Mouse (Mus musculus) kidney, adult 9 months (tissue): Measurements from ENCODE around the gene Ano9.

Experiments
- DNase-seq: peaks from one replicate; pipeline ENCODE4 v3.0.0; 2022

Ano9 gene

DNA sequence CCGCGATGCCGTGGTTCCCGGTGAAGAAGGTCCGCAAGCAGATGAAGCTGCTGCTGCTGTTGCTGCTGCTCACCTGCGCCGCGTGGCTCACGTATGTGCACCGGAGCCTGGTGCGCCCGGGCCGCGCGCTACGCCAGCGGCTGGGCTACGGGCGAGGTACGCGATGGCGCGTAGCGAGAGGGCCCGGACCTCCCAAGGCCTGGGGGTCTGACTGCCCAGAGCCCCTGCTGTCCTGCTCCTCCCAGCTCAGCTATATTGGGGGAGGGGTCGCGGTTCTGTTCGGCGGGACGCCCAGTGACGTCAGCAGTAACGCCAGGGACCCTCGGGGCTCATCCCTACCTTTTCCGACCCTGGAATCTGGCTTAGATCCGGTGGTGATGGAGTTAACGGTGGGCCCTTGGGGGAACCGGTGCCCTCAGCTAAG, 56.3 kb downstream of the Ano9 start:
- no peak for DNase-seq

DNA sequence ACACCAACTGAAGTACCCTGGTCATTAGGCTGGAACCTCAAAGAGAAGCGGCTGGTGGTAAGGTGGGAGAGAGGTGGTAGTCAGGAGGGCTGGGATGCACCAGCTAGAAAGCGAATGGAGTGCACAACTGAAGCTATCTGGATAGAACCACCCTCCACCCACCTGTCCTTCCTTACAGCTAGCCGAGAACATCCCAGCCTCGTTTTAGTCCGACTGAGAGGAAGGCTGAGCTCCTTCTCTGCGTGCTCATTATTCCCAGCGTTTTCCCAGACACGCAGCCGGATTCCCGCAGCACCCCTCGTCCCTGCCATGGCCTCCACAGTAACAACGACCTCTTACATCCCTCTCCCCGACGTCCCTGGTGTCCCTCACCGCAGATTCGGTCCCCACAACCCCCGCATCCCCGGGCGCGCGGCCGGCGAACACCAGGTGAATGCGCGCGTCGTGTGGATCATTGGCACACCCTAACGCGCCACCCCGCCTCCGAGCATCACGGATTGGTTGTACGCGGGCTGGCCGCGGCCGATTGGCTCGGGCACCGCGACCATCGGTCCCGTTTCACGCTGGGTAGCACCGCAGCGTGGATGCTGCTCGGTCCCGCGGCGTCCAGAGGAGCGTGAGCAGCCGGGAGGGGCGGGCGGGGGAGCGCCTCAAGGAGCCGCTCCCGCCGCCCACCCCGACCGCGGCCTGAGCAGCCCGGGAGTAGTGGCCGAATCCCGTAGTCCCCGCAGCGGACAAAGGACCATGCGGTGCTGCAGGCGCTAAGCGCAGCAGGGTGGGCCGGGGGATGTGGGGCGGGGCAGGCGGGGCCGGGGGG, 57.0 kb downstream of the Ano9 start, which contains the start of gene B4galnt4:
B4galnt4 (plus strand) TSS at position 679 of the 817 bp plus-strand sequence.
- no peak for DNase-seq

DNA sequence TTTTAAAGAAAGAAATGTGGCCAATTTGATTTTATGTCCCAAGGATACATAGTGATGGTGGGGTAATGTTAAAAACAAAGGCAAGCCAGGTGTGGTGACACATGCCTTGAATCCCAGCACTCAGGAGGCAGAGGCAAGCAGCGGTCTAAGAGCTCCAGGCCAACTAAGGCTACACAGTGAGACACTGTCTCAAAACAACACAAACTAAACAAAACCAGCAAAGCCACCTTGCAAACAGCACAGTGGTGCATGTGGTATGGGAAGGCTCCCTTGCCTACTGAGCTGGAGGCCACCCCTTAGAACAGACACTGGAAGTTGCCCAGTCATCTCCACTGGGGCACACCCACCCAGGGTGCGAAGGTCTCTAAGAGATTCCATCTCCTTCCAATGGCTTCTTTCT, 57.7 kb downstream of the Ano9 start:
- no peak for DNase-seq

DNA sequence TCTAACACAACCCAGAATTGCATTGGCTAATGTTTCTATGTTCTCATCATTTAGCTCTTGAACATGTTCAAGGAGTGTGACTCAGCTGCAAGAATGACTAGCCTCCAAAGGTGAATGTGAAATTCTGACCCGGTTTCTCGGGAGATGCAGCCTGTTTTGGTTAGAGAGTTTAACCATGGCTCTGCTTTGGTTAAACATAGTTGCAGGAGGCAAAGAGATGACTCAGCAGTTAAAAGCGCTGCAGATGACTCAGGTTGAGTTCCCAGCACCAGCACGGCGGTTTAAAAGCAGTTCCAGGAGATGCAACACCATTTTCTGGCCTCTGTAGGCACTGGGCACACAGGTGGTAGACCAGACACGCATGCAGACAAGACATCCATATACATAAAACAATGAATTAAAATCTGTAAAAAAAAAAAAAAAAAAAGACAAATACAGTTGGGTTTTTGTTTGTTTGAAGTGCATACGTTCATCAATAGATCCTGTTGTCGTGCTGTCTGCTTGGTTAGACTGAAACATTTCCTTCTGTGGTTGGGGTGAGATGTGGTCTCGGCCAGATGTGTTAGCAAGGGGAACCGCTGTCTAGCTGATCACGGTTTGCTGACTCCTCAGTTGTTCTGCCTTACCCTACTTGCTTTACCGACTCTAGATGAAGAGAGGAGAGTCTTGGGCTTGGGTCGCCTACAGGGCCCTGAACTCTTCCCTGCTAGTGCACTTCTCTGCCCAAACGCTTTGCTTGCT, 58.8 kb downstream of the Ano9 start:
- no peak for DNase-seq

DNA sequence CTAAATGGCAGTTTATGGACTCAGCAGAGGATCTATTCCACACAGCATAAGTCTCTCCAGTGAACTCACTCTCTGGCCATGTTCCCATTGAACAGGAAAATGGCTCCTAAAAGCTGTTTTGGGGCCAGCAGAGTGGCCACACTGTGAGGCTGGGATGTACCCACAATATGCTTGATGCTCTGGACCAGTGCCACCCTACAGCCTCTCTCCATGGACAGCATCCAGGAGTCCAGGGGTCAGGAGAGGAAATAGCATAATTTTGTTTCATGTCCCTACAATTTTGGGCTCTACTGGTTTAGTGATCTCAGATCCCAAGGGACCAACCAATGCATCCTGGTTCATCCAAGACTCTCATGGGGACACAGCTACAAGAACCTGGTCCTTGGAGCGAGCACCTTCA, 60.1 kb downstream of the Ano9 start:
- peak; percentile 52 for DNase-seq

DNA sequence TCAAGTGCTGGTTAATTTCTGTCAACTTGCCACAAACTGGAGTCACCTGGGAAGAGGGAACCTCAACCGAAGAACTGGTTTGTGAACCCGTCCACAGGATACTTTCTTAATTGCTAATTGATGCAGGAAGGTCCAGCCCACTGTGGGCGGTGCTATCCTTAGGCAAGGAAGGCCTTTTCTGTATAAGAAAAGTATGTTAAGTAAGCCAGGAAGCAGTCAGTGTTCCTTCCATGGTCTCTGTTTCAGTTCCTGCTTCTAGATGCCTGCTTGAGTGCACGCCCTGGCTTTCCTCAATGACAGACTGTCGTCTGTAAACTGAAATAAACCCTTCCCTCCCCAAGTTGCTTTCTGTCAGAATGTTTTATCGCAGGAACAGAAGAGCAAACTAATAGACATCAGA, 60.6 kb downstream of the Ano9 start:
- DNase-seq: no peak

DNA sequence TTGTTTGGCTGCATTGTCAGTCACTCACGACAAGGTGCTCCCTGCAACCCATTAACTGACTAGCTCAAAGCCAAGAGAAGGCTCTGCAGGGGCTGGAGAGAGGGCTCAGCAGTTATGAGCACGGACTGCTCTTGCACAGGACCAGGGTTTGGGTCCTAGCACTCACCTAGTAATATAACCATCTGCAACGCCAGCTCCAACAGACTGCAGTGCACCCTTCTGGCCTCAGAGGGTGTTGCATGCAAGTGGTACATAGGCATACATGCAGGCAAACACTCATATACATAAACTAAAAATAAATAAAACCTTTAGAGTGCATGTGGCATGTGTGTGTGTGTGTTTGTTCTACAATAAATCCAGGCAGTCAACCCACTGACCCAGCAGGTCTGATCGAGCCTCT, 61.8 kb downstream of the Ano9 start:
- DNase-seq: no peak

DNA sequence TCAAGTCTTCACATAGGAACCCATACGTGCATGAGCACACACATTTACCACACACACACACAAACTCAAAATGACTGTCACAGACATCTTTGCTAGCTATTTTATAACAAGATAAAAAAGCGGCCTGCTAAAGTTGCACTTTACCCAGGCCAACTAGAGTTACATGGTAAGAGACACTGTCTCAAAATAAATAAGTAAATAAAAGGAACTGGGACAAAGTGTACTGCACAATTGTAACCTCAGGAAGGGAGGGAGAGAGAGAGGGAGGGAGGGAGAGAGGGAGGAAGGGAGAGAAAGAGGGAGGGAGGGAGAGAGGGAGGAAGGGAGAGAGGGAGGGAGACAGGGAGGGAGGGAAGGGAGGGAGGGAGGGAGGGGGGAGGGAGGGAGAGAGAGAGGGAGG, 65.2 kb downstream of the Ano9 start:
- peak; percentile 49 for DNase-seq

DNA sequence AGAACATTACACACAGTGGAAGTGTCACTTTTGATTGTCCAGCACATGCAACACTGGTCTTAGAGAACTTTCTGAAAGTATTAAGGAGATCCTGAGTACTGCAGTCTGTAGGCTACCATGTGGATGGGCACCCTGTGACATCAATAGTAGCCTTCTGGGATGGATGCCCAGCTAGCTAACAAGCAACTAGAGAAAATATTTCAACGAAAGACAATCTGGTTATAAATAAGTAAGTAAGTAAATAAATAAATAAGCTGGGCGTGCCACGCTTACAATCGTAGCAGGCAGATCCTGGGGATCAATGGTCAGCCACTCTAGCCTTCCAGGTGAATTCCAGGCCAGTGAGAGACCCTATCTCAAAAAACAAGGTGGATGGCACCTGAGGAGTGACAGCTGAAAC, 65.6 kb downstream of the Ano9 start:
- peak; percentile 69 for DNase-seq
